Mouse (Mus musculus) thymus, postnatal 4 days (tissue): ENCODE measurements around the gene G6pc3.
A peak's percentile ranks its signal among the peaks of the same experiment; 100 is the strongest.
"Not testable (repeated sequence)": the region's sequence is repeated elsewhere in the genome, so short reads cannot be mapped to it uniquely, and the experiment has no call there.

Experiments used
- DNase-seq: peaks from one replicate; pipeline ENCODE4 v3.0.0; 2021

Gene G6pc3

DNA sequence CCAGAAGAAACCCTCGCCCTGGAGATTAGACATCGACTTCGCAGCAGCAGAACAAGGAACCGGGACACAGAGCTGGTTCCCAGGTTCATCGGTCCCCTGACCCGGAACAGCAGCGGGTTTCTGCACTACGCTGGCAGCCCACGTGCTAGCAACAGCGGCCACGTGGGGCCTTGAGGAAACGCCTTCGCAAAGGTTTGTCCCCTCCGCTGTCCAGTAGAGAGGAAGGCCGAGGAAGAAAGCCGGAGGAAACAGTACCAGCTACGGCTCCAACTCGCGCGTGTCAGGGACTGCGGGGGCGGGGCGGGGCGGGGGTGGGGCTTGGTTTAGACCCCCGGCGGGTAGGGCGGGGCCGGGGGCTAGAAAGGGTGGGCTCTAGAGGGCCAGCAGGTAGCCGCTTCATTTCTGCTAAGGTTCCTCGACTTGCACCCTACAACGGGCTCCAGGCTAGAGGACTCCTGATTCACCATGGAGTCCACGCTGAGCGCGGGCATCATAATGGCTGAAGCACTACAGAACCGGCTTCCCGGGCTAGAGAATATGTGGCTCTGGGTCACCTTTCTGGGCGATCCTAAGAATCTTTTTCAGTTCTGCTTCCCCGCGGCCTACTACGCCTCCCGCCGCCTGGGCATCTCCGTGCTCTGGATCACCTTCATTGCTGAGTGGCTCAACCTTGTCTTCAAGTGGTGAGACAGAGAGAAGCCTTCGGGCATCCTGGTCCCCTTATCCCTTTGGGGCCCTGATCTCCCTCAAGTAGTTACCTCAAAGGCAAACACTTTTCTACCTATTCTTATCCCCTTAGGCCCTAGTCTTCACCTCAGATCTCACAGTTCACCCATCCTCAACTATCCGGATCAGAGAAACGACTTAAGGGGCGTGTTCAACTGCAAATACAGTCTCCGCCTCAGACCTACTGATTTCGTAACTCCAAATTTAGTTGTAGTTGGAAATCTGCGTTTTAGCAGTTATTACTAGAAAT lies at the start of gene G6pc3:
Gene G6pc3, plus strand, starts transcription at position 160 of the 976 bp plus-strand sequence.
- peak; percentile 78 for DNase-seq

DNA sequence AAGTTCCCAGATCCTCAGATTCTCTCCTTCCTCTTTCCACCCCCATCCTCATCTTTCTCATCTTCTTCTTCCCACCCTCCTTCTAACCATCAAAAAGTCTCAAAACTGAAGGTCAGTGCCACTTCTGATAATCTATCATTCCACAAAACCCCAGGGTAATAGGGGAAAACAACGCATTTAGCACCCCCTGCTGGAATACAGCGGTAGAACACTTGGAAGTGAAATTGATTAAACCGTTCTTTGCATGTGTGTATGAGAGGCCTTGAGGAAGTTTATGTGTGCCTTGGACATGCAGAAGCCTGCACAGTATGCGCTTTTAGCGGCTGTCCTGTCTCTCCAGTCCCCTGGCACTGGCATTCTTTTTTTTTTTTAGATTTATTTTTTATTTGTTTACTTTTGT lies 48.9 kb upstream of the G6pc3 start:
- peak; percentile 70 for DNase-seq

DNA sequence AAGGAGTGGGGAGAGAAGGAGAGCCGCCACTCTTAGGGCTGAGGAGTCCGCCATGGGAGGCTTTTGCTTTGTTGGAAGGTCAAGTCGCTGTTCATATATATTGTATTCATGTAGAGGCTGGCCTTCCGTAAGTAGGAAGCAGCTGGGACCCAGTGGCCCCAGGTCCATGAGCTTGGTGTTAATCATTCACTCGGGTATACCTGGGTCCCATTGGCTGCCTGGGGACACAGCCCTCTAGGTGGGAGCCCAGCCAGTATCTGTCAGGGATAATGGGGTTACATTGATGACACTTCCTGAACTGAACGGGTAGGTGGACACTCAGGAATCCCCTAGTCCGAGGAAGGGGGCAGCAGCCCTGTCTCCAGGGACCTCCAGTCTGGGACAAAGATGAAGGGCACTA lies 47.1 kb upstream of the G6pc3 start:
- no peak for DNase-seq

DNA sequence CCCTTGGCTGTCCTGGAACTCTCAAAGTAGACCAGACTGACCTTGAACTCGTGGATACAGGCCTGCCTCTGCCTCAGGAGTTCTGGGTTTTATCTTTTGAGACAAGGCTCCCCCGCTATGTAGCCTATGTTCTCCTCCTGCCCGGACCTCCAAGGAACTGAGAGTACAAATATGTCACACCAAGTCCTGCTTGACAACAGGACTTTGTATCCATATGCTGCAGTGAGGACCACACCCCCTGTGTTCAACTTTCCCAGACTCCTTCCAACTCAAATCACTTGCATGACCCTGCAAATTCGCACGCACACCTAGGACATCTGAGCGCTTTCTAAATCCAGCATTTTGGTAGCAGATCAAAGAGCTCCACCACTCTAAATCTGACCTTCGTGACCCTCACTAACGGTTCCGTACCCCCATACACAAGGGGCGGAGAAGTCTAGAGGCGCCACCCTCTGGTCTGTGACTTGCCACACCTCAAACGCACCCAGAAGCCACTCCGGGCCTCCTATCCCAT lies 44.4 kb upstream of the G6pc3 start:
- DNase-seq = no peak

DNA sequence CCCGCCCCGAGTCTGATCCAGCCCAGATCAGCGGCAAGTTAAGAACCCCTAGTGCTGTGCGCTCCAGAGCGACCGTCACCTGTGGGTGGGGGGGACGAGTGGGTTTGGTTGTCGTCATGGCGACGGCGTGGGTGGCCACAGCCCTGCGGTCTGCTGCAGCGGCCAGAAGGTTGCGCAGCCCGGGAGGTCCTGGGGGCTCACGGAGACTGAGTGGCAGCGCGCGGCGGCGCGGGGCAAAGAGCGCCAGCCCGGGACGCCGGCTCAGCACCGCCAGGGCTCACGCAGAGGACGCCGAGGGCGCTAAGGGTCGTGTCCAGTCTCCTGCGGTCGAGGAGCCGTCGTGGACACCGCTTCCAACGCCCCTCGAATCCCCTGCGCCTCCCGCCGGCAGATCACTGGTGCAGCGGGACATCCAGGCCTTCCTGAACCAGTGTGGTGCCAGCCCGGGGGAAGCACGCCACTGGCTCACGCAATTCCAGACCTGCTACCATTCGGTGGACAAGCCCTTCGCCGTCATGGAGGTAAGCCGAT lies 43.9 kb upstream of the G6pc3 start, which contains the start of gene Nags:
Gene Nags, plus strand, starts transcription at position 43 of the 531 bp plus-strand sequence.
- peak; percentile 23 for DNase-seq

DNA sequence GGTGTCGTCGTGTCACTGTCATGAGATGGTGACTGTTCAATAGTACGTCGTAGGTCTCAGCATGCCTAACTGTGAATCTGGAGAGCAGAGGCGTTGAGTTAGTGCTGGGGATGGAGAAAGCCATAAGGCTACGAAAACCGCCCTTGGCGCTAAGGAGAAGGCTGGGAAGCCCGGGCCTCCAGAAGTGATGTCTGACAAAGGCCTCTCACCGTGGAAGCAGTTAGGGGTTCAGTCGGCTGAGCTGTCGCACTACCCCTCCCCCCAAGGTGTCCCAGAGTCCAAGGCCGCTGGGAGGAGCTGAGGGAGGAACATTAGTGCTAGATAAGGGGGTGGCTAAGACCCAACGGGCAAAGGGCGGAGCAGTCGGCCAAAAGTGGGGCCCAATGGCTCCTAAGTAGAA lies 43.4 kb upstream of the G6pc3 start:
- DNase-seq = no peak

DNA sequence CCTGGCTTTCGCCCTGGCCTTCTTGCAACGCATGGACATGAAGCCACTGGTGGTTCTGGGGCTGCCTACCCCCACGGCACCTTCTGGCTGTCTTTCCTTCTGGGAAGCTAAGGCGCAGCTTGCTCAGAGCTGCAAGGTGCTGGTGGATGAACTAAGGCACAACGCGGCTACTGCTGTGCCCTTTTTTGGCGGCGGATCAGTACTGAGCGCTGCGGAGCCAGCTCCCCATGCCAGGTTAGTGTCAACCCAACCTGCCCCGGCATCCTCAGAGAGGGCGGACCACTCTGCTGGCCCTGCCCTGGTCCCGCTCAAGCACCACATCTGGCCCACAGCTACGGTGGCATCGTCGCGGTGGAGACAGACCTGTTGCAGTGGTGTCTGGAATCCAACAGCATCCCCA lies 42.9 kb upstream of the G6pc3 start:
- no peak for DNase-seq

DNA sequence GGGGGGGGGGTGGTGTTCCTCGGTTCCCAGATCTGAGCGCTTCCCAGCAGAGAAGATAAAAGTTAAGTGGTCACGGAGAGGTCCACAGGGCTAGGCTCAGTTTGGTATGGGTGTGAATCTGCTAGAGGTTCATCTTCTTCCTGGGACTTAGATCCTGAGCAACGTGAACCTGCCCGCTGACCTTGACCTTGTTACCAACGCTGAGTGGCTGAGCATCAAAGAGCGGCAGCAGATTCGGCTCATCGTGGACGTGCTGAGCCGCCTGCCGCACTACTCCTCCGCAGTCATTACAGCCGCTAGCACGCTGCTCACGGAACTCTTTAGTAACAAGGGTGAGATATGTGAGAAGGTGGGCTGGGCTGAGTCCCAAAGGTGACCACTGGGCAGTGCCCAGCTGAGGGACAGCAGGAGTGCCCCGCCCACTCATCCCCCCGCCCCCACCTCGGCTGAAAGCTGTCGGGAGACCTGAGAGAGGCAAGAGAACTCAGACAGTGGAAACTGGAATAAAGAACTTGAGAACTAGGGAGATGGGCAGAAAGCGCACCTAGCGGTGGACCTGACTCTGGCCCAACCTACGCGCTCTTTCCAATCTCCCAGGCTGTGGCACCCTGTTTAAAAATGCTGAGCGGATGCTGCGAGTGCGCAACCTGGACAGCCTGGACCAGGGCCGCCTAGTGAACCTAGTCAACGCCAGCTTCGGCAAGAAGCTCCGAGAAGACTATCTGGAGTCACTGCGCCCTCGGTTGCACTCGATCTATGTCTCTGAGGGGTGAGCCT lies 42.0 kb upstream of the G6pc3 start:
- no peak for DNase-seq

DNA sequence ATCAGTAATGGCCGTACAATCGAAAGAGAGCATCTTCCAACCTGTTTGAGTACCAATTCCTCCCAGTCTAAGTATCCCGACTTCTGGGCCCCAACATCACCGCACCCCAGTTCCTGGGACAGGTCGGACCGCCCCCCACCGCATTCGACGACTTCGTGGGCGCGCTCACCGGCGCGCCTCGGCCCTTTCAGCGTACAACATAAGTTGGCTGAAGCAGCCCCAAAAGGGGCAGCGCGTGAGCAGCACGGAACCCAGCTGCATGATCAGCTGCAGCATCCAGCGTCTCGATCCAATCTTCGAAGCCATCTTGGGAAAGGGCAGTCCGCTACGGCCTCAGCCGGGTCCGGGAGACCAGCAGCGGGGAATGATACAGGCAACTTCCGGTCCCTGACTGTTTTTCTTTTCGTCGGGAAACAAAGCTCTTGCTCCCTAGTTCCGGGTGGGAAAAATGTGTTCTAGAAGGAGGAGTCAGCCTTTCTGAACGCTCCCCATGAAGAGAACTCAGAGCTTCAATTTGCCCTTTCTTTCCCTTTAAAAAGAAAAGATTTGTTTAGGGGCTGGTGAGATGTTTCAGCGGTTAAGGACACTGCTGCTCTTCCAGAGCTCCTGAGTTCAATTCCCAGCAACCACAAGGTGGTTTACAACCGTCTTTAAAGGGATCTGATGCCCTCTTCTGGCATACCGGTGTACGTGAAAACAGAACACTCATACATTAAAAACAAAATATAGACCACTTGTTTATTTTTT lies 33.2 kb upstream of the G6pc3 start, which contains the start of gene Tmem101:
Gene Tmem101, minus strand, starts transcription at position 366 of the 747 bp plus-strand sequence.
- peak; percentile 83 for DNase-seq

DNA sequence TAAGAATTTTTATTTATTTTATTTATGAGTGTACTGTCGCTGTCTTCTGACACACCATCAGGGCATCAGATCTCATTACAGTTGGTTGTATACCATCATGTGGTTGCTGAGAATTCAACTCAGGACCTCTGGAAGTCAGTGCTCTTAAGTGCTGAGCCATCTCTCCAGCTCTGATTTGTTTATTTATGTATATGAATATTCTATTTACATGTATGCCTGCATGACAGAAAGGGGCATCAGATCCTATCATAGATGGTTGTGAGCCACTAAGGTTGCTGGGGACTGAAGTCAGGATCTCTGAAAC lies 32.7 kb upstream of the G6pc3 start:
- no peak for DNase-seq

DNA sequence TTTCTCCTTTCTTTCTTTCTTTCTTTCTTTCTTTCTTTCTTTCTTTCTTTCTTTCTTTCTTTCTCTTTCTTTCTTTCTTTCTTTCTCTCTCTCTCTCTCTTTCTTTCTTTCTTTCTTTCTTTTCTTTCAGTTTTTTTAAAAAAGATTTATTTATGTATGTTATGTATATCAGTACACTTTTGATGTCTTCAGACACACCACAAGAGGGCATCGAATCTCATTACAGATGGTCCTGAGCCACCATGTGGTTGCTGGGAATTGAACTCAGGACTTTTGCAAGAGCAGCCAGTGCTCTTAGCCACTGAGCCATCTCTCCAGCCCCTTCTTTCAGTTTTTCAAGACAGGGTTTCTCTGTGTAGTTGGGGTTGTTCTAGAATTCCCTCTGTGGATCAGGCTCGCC lies 31.4 kb upstream of the G6pc3 start:
- not testable (repeated sequence) for DNase-seq

DNA sequence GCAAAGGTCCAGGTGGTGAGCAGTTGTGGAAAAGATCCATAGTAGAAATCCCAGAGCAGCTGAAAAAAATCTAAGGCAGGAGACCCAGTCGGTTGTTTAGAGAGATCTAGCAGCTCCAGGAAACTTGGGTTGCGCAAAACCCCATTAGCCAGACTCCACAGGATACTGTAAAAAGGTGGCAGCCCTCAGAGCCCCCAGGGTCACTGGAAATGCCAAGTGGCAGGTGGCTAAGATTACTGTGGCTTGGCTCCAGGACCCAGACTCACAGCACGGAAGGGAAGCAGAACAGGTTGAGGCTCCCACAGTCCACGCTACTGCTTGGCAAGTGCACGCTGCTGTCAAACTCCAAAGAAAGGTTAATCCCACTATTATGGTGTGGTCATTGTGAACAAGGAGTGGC lies 29.6 kb upstream of the G6pc3 start:
- DNase-seq = no peak

DNA sequence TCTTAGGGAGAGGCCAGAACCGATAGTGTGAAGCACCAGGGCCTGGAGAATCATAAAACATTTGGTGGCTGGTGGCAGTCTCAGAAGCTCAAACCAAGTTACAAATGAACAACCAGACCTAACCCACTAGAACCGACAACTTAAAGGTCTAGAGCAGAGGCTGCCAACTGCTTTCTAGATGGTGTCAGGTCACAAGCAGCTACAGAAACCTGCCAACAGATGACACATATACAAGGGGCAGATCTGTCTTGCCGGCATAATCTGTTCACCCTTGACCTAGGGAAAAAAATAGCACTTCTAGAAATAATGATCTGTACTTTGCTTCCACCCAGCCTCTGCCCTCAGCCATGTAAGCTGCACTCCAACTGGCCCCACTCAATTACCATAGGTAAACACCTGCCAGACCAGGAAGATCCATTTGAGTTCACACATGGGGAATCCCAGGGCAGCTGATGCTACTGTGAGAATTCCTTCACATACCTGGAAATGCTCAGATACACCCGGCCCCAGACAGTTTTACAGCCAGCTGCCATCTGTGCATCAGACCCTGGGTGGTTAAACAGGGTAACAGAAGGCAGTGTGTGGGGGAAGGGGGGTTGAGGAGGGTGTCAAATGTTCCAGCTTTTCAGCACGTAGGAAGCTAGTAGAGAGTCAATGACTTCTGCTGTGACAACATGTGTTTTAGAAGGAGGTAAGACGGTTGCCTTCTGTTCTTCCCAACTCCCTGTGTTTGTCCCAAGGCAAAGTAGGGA lies 23.3 kb upstream of the G6pc3 start:
- no peak for DNase-seq

DNA sequence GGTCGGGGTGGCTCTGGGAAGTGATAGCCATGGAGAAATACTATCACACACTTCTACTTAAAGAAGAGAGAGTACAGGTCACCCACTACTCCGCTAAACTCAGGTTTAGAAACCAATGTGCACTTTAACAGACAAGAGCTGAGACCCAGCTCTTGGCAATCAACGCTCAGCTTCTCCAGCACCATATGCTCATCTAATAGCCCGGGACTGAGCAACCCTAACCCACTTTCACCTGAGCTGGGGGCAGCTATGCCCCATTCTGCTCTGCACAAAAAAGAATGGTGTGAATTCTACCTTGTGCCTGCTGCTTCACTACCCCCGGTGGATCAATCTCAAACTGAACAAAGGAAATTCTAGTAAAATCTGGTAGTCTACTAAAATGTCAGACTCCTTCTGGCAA lies 21.9 kb upstream of the G6pc3 start:
- no peak for DNase-seq

DNA sequence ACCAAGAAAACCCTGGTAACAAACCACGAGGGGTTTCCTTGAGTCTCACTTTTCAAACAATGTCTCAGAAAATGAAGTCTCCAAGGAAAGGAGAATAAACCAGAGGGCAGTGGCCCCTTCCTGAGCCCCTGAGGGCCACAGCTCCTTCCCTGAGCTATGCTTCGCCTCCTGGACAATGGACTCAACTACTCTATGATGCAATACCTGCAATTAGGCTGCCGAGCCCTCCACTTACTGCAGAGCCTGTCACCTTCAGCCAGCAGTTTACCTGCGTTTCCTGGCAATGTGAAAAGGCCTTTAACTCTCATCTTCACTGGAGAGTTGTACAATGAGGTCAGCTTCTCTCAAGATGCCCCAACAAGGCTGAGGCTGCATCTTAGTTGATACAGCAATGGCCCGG lies 20.7 kb upstream of the G6pc3 start:
- no peak for DNase-seq

DNA sequence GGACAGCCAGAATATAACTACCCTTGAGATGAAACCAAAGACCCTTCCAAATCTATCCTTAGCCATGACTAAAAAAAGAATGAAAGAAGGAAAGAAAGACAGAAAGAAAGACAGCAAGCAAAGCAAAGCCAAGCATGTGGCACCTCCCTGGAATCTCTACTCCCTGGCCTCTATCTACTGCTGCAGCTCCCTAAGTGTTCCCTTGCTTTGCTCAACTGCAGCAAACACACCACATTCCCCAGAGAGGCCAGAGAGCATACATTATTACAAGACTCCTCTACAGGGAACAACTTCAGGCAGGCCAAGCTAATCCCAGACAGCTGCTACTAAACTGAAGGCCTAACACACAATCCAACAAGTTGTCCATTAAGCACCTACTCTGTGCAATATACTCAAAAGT lies 9.6 kb upstream of the G6pc3 start:
- no peak for DNase-seq

DNA sequence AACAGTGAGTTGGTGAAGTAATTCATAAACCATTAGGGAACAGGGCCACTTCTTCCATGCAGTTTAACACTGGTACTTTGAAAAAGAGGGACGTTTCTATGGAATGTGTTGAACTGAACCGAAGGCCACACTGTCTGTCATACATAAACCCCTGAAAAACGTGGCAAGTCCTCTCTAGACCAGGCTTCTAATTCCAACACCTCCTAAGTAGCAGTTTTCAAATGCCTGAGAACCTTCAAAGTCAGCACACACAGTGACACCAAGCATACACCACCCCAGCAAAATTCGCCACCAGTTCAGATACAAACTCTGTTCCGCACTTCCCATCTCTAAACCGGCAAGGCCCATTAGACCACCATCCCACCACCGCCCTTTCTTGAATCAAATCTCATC lies 5.2 kb upstream of the G6pc3 start:
- DNase-seq = no peak

DNA sequence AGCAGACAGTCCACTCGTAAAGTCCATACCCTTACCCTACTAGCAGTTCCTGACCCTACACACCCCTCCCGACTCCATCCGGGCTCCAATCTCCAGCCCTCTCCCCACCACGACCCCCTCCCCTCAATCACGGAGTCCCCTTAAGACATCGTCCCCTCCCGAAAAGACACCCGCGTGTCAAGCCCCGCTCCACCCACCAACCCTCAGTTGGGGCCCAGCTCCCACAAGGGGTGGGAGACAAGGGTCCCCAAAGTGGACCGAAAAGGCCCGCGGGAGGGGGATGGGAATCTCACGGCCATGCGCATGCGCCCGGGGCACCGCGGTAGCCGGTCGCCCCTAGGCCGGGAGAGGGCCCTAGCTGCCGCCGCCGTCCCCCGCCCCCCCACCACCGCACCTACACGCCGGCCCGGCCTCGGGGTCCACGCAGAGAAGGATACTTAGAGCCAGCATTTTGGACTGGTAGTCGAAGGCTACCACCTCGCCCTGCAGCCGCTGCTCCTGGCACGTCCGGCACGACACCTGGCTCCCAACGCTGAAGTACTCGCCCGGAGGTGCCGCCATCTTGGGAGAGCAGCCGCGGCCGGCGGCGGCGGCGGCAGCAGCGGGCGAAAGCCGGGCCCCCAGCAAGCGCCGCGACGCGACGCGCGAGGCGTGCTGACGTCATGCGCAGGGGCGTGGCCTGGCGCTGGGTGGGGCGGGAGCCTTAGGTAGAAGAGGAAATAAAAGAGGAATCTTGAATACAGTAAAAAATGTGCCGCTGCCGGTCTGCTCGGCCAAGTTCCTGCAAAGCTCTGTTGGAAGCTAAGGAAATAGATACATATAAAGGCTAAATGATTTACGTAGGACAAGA lies 4.5 kb upstream of the G6pc3 start, which contains the start of gene Lsm12:
Gene Lsm12, minus strand, starts transcription at position 651 of the 850 bp plus-strand sequence.
- peak; percentile 100 for DNase-seq

DNA sequence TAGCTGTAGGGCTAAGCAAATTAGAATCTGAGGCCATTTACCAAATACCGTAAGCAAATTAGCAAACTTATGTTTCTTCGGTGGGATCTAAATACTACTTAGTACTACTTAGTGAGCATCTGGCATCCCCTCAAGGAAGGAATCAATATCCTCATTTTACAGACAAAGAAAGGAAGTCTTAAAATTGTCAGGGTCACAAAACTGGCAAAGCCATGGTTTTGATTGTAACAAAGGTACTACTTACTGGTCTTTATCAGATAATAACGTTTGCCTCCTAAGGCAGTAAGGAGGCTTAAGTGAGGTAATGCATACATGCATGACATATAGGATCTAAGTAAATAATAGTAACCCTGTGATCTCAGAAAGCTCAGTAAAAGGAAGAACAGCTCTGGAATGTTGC lies 3.7 kb upstream of the G6pc3 start:
- DNase-seq = no peak

DNA sequence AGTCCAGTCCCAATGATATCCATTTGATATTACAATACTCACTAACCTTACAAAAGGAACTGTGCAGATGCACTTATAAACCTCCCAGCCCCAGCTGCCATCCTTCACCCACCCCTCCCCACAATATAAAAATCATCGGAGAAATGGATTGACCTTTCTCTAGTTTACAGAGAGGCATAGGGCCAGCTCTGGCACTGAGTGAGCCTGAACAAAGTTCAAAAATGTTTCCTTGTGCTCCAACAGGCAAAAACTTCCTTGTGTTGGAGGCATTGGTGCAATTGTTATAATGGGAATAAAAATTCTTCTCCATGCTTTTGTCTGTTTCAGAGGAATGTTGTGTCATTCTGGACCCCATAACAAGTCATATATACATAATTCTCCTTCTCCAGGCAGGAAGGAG lies 3.2 kb upstream of the G6pc3 start:
- no peak for DNase-seq

DNA sequence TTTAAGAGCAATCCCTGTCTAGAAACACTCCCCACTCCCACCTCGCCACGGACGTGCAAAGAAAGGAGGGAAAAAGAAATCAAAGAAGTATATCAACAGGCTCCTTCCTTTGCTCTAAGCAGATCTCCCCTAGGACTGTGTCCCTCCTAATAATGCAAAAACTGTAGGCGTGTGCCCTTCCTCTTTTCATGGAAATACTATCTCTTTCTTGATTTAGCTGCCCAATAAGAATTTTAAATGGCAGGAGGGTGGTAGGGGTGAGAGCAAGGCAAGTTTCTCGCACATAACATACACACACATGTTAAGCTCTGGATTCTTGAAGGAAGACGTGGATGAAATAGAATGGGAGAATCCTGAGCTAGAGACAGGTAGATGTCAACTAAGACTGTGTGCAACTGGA lies 440 bp upstream of the G6pc3 start:
- DNase-seq = no peak
